Mouse (Mus musculus) intestine, postnatal 0 days (tissue): ENCODE data around the gene Cyb5r4. TPM values are rescaled to one million over a fixed set of nuclear protein-coding genes. Genes with fewer than 3 reads are reported as not detected.

ENCODE experiments used
- polyA plus RNA-seq: library from polyadenylated mRNA; unstranded; fragments of >200 nt; fragmentation: Nextera tagmentation; extraction: Ambion mirVana; gene quantifications from 2 replicates; pipeline ENCODE4 v1.2.1, GENCODE M21; 2015

The Cyb5r4 gene
- polyA plus RNA-seq, 1 experiment from 2014 or later = 56.4 TPM

Other genes with a start within 250 kb of the Cyb5r4 start
- 3.7 and 4.0 TPM in 2 replicates for gene Snap91, start 141.4 kb upstream of the Cyb5r4 start, polyA plus RNA-seq
- not detected in 2 replicates for gene Ripply2, start 6.5 kb upstream of the Cyb5r4 start, polyA plus RNA-seq
- 0.30 and 0.38 TPM in 2 replicates for gene Mrap2, start 122.3 kb downstream of the Cyb5r4 start, polyA plus RNA-seq
- gene Cep162, start 233.5 kb downstream of the Cyb5r4 start, polyA plus RNA-seq = 1.8 and 2.2 TPM in 2 replicates